Mouse (Mus musculus) embryonic facial prominence, embryonic 13.5 days (tissue): ENCODE results near the gene Gli3. TPM values are rescaled to one million over a fixed set of nuclear protein-coding genes. Genes with fewer than 3 reads are reported as not detected.

Source experiments
- ATAC-seq: fragments of 200-750 bp; cut with Nextera tagmentation; 2 replicates; pipeline ENCODE4 v1.8.0; 2017; ENCODE audit warnings: low read depth; ENCODE audit not compliant: insufficient number of reproducible peaks, insufficient read depth, low FRiP score, low TSS enrichment
- H3K27ac ChIP-seq: fragments of 300-500 bp; sonication (generic); 2 replicates; pipeline ENCODE4 v1.5.1; 2015; ENCODE audit warnings: moderate library complexity, mild to moderate bottlenecking, inconsistent platforms
- H3K27me3 ChIP-seq: fragments of 300-500 bp; sonication (generic); 2 replicates; pipeline ENCODE4 v1.6.1; 2015; ENCODE audit warnings: mild to moderate bottlenecking, inconsistent platforms
- H3K36me3 ChIP-seq: fragments of 300-500 bp; sonication (generic); 2 replicates; pipeline ENCODE4 v1.6.1; 2015; ENCODE audit warnings: mild to moderate bottlenecking, inconsistent platforms
- H3K4me1 ChIP-seq: fragments of 300-500 bp; sonication (generic); 2 replicates; pipeline ENCODE4 v1.6.1; 2015; ENCODE audit warnings: inconsistent platforms
- H3K4me2 ChIP-seq: fragments of 300-500 bp; sonication (generic); 2 replicates; pipeline ENCODE4 v1.6.1; 2015; ENCODE audit warnings: moderate library complexity, mild to moderate bottlenecking, inconsistent platforms
- H3K4me3 ChIP-seq: fragments of 300-500 bp; sonication (generic); 2 replicates; pipeline ENCODE4 v1.5.1; 2015; ENCODE audit warnings: mild to moderate bottlenecking, inconsistent platforms
- H3K9ac ChIP-seq: fragments of 300-500 bp; sonication (generic); 2 replicates; pipeline ENCODE4 v1.6.1; 2015; ENCODE audit warnings: mild to moderate bottlenecking, inconsistent platforms
- H3K9me3 ChIP-seq: fragments of 300-500 bp; sonication (generic); 2 replicates; pipeline ENCODE4 v1.6.1; 2016; ENCODE audit warnings: inconsistent platforms
- WGBS: fragments of 180-500 bp; shearing (Covaris S2); methylation state at CpG from one replicate; pipeline ENCODE4 v1.1.7; 2015; ENCODE audit warnings: mixed read lengths; 5-methylcytosine and 5-hydroxymethylcytosine counted together
- polyA plus RNA-seq: library from polyadenylated mRNA; unstranded; fragments of >200 nt; fragmentation: Nextera tagmentation; extraction: Ambion mirVana; gene quantifications from 2 replicates; pipeline ENCODE4 v1.2.1, GENCODE M21; 2015

Gene Gli3
- polyA plus RNA-seq, 1 experiment from 2014 or later = 32.8 TPM

- Histone ChIP-seq H3K36me3 (no peaks in the 10 kb centered on the region), H3K4me1 (peaks cover 45% of the 10 kb centered on the region), H3K27ac (no peak overlapping the region), H3K4me3 (no peak overlapping the region), H3K9me3 (no peaks in the 10 kb centered on the region), H3K9ac (no peak overlapping the region), H3K27me3 (no peaks in the 10 kb centered on the region), H3K4me2 (no peak overlapping the region)
- WGBS = 65% methylated on average over 3 of the region's 3 CpGs
- no peak for ATAC-seq
Observed at GRCm38 (mm10) chr13:15561441-15561840, 98.4 kb downstream of the Gli3 start.

- Histone ChIP-seq H3K4me1 (peaks cover 12% of the 10 kb centered on the region; the same call in 1 of the 2 replicates), H3K4me3 (no peak overlapping the region), H3K27ac (no peak overlapping the region; the same call in 1 of the 2 replicates), H3K9ac (no peak overlapping the region), H3K9me3 (no peaks in the 10 kb centered on the region), H3K27me3 (no peaks in the 10 kb centered on the region), H3K4me2 (no peak overlapping the region), H3K36me3 (no peaks in the 10 kb centered on the region)
- no peak for ATAC-seq
- 56% methylated on average over 15 of the region's 15 CpGs for WGBS
Observed at GRCm38 (mm10) chr13:15570908-15571568, 108.0 kb downstream of the Gli3 start.

- ATAC-seq = no peak
- H3K4me1 ChIP-seq = peaks cover 41% of the 10 kb centered on the region
- no peak overlapping the region for H3K4me3 ChIP-seq
- WGBS = 24% methylated on average over 8 of the region's 8 CpGs
- H3K9ac ChIP-seq = no peak overlapping the region
- H3K9me3 ChIP-seq = no peaks in the 10 kb centered on the region
- H3K27me3 ChIP-seq = no peaks in the 10 kb centered on the region
- H3K36me3 ChIP-seq = no peaks in the 10 kb centered on the region
- peak overlapping the region; percentile 78 for H3K27ac ChIP-seq
- H3K4me2 ChIP-seq = peak overlapping the region; percentile 7; the same call in 1 of the 2 replicates
Observed at GRCm38 (mm10) chr13:15577133-15577917, 114.3 kb downstream of the Gli3 start.

- 41% methylated on average over 5 of the region's 5 CpGs for WGBS
- H3K4me2 ChIP-seq = no peak overlapping the region
Observed at GRCm38 (mm10) chr13:15580458-15580857, 117.4 kb downstream of the Gli3 start.

GRCm38 (mm10) chr13:15585941-15586340, 122.9 kb downstream of the Gli3 start:
- 63% methylated on average over 2 of the region's 2 CpGs for WGBS
- Histone ChIP-seq H3K4me1 (peaks cover 22% of the 10 kb centered on the region), H3K27me3 (no peaks in the 10 kb centered on the region), H3K9ac (no peak overlapping the region), H3K36me3 (no peaks in the 10 kb centered on the region), H3K4me3 (no peak overlapping the region), H3K9me3 (no peaks in the 10 kb centered on the region), H3K27ac (no peak overlapping the region), H3K4me2 (no peak overlapping the region)
- ATAC-seq = no peak

More at GRCm38 (mm10) chr13:15580458-15580857, 117.4 kb downstream of the Gli3 start:
- no peaks in the 10 kb centered on the region for H3K9me3 ChIP-seq
- no peak overlapping the region for H3K4me3 ChIP-seq
- H3K27me3 ChIP-seq = no peaks in the 10 kb centered on the region
- no peak for ATAC-seq
- H3K9ac ChIP-seq = no peak overlapping the region
- H3K27ac ChIP-seq = peak overlapping the region; percentile 39; the same call in 1 of the 2 replicates
- H3K4me1 ChIP-seq = peaks cover 41% of the 10 kb centered on the region
- H3K36me3 ChIP-seq = no peaks in the 10 kb centered on the region

GRCm38 (mm10) chr13:15588278-15589272, 125.5 kb downstream of the Gli3 start:
- WGBS = 70% methylated on average over 16 of the region's 16 CpGs
- no peak overlapping the region for H3K4me2 ChIP-seq
- H3K4me3 ChIP-seq = no peak overlapping the region
- no peak for ATAC-seq
- H3K4me1 ChIP-seq = peaks cover 16% of the 10 kb centered on the region
- H3K27ac ChIP-seq = no peak overlapping the region
- H3K9ac ChIP-seq = no peak overlapping the region
- H3K9me3 ChIP-seq = no peaks in the 10 kb centered on the region
- H3K27me3 ChIP-seq = no peaks in the 10 kb centered on the region
- H3K36me3 ChIP-seq = no peaks in the 10 kb centered on the region

- ATAC-seq = no peak
- Histone ChIP-seq H3K9me3 (no peaks in the 10 kb centered on the region), H3K27ac (no peak overlapping the region; the same call in 1 of the 2 replicates), H3K9ac (no peak overlapping the region), H3K36me3 (no peaks in the 10 kb centered on the region), H3K27me3 (no peaks in the 10 kb centered on the region), H3K4me2 (no peak overlapping the region), H3K4me1 (peaks cover 20% of the 10 kb centered on the region), H3K4me3 (no peak overlapping the region)
- 66% methylated on average over 6 of the region's 6 CpGs for WGBS
Observed at GRCm38 (mm10) chr13:15590326-15590933, 127.4 kb downstream of the Gli3 start.

- no peaks in the 10 kb centered on the region for H3K9me3 ChIP-seq
- no peaks in the 10 kb centered on the region for H3K27me3 ChIP-seq
- H3K4me2 ChIP-seq = no peak overlapping the region
- H3K27ac ChIP-seq = no peak overlapping the region
- no peak overlapping the region for H3K9ac ChIP-seq
- 68% methylated on average over 5 of the region's 5 CpGs for WGBS
- ATAC-seq = no peak
- H3K36me3 ChIP-seq = no peaks in the 10 kb centered on the region
- H3K4me1 ChIP-seq = peaks cover 9% of the 10 kb centered on the region; the same call in 1 of the 2 replicates
- no peak overlapping the region for H3K4me3 ChIP-seq
Observed at GRCm38 (mm10) chr13:15596667-15597066, 133.6 kb downstream of the Gli3 start.

- Histone ChIP-seq H3K4me2 (no peak overlapping the region), H3K9me3 (no peaks in the 10 kb centered on the region), H3K4me3 (no peak overlapping the region), H3K27ac (no peak overlapping the region), H3K27me3 (no peaks in the 10 kb centered on the region), H3K36me3 (no peaks in the 10 kb centered on the region), H3K4me1 (peaks cover 38% of the 10 kb centered on the region), H3K9ac (no peak overlapping the region)
- 84% methylated on average over 2 of the region's 2 CpGs for WGBS
- no peak for ATAC-seq
Observed at GRCm38 (mm10) chr13:15599741-15600140, 136.7 kb downstream of the Gli3 start.

GRCm38 (mm10) chr13:15602161-15602560, 139.1 kb downstream of the Gli3 start:
- Histone ChIP-seq H3K27me3 (no peaks in the 10 kb centered on the region), H3K9me3 (no peaks in the 10 kb centered on the region), H3K36me3 (no peaks in the 10 kb centered on the region), H3K4me1 (peaks cover 33% of the 10 kb centered on the region), H3K4me3 (no peak overlapping the region), H3K27ac (0 out of 2 replicates have a peak overlapping the region, but pooled peaks have one; percentile 39), H3K4me2 (no peak overlapping the region), H3K9ac (no peak overlapping the region)
- no peak for ATAC-seq
- WGBS = 31% methylated on average over 5 of the region's 5 CpGs
